Mouse (Mus musculus): ENCODE data around the gene Casp1. TPM values are rescaled to one million over a fixed set of nuclear protein-coding genes. Genes with fewer than 3 reads are reported as not detected.

Gene Casp1
- polyA plus RNA-seq, 1 experiment from 2014 or later = 0.51 TPM

GRCm38 (mm10) chr9:5308561-5308960 lies 10.2 kb downstream of the Casp1 start, which contains the start of gene Casp4:
Gene Casp4, plus strand, starts transcription at chr9:5308828.
- Histone ChIP-seq H3K4me3 (ENCODE audit: low read depth, low read length) (no peak within 1 kb of the TSS), H3K36me3 (ENCODE audit: control insufficient read depth, insufficient read depth, low read length) (no peaks in the 10 kb centered on the region), H3K27me3 (ENCODE audit: control insufficient read depth, insufficient read depth, low read depth, low read length) (no peaks in the 10 kb centered on the region), H3K4me1 (ENCODE audit: control insufficient read depth, insufficient read depth, low read length) (no peaks in the 10 kb centered on the region), H3K9me3 (replicated peaks; ENCODE audit: control insufficient read depth, low read length, poor library complexity, severe bottlenecking) (no peaks in the 10 kb centered on the region), H3K27ac (ENCODE audit: low read length) (no peak within 1 kb of the TSS), H3K4me2 (ENCODE audit: low read length) (no peak within 1 kb of the TSS), H3K9ac (ENCODE audit: low read depth, low read length) (no peak within 1 kb of the TSS)
- 78% methylated on average over 5 of the region's 5 CpGs for WGBS
- no peak for ATAC-seq

GRCm38 (mm10) chr9:5310112-5310511 lies 11.8 kb downstream of the Casp1 start:
- no peak for ATAC-seq
- H3K9me3 ChIP-seq (replicated peaks; ENCODE audit: control insufficient read depth, low read length, poor library complexity, severe bottlenecking) = no peaks in the 10 kb centered on the region
- H3K4me3 ChIP-seq (ENCODE audit: low read depth, low read length) = no peak overlapping the region
- no peaks in the 10 kb centered on the region for H3K4me1 ChIP-seq (ENCODE audit: control insufficient read depth, insufficient read depth, low read length)
- H3K27me3 ChIP-seq (ENCODE audit: control insufficient read depth, insufficient read depth, low read depth, low read length) = no peaks in the 10 kb centered on the region
- H3K9ac ChIP-seq (ENCODE audit: low read depth, low read length) = no peak overlapping the region
- H3K36me3 ChIP-seq (ENCODE audit: control insufficient read depth, insufficient read depth, low read length) = no peaks in the 10 kb centered on the region
- no peak overlapping the region for H3K4me2 ChIP-seq (ENCODE audit: low read length)
- no peak overlapping the region for H3K27ac ChIP-seq (ENCODE audit: low read length)

DNA sequence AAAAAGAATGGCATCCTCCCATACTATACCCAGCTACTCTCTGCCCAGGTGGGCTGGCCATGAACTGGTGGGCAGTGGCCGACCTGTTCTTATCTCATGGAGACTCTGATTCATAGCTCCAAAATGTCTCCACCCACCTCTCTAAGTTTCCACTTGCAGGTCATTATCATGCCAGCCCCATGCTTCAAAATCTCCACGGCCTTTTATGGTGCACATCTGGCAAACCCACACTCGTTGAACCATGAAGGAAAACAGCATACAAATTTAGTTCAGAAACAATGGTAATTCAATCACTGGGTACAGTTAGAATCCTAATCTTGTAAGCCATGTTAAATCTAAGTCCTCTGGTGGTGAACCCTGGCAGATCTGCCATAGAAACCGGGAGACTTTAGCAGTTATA lies 13.1 kb downstream of the Casp1 start:
- no peaks in the 10 kb centered on the region for H3K4me1 ChIP-seq (ENCODE audit: control insufficient read depth, insufficient read depth, low read length)
- no peak for ATAC-seq
- H3K4me3 ChIP-seq (ENCODE audit: low read depth, low read length) = no peak overlapping the region

DNA sequence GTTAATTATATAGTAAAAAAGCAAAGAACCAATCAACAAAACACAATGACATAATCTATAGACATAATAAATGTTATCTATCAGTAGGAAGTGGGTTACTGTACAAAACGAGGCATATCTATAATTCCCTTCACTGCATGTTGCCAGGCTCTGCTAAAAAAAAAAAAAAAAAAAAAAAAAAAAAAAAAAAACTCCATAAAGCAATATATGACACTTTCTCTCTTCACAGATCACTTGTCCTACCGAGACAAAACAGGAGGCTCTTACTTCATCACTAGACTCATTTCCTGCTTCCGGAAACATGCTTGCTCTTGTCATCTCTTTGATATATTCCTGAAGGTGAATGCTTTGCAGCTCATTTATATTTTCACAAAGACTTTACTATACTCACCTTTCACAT lies 29.9 kb downstream of the Casp1 start:
- Histone ChIP-seq H3K4me1 (ENCODE audit: control insufficient read depth, insufficient read depth, low read length) (no peaks in the 10 kb centered on the region), H3K4me3 (ENCODE audit: low read depth, low read length) (no peak overlapping the region), H3K4me2 (ENCODE audit: low read length) (no peak overlapping the region), H3K27me3 (ENCODE audit: control insufficient read depth, insufficient read depth, low read depth, low read length) (no peaks in the 10 kb centered on the region), H3K9me3 (replicated peaks; ENCODE audit: control insufficient read depth, low read length, poor library complexity, severe bottlenecking) (no peaks in the 10 kb centered on the region), H3K36me3 (ENCODE audit: control insufficient read depth, insufficient read depth, low read length) (no peaks in the 10 kb centered on the region), H3K9ac (ENCODE audit: low read depth, low read length) (no peak overlapping the region), H3K27ac (ENCODE audit: low read length) (no peak overlapping the region)
- ATAC-seq = no peak
- WGBS = 82% methylated on average over 3 of the region's 3 CpGs

More for the DNA sequence above, 13.1 kb downstream of the Casp1 start:
- H3K27me3 ChIP-seq (ENCODE audit: control insufficient read depth, insufficient read depth, low read depth, low read length) = no peaks in the 10 kb centered on the region
- H3K4me2 ChIP-seq (ENCODE audit: low read length) = no peak overlapping the region
- H3K9me3 ChIP-seq (replicated peaks; ENCODE audit: control insufficient read depth, low read length, poor library complexity, severe bottlenecking) = no peaks in the 10 kb centered on the region
- no peaks in the 10 kb centered on the region for H3K36me3 ChIP-seq (ENCODE audit: control insufficient read depth, insufficient read depth, low read length)
- 71% methylated on average over 4 of the region's 4 CpGs for WGBS
- no peak overlapping the region for H3K27ac ChIP-seq (ENCODE audit: low read length)
- no peak overlapping the region for H3K9ac ChIP-seq (ENCODE audit: low read depth, low read length)

GRCm38 (mm10) chr9:5332441-5332840 lies 34.1 kb downstream of the Casp1 start:
- H3K4me1 ChIP-seq (ENCODE audit: control insufficient read depth, insufficient read depth, low read length) = no peaks in the 10 kb centered on the region
- H3K36me3 ChIP-seq (ENCODE audit: control insufficient read depth, insufficient read depth, low read length) = no peaks in the 10 kb centered on the region
- no peak overlapping the region for H3K4me2 ChIP-seq (ENCODE audit: low read length)
- no peaks in the 10 kb centered on the region for H3K9me3 ChIP-seq (replicated peaks; ENCODE audit: control insufficient read depth, low read length, poor library complexity, severe bottlenecking)
- no peak overlapping the region for H3K9ac ChIP-seq (ENCODE audit: low read depth, low read length)
- no peaks in the 10 kb centered on the region for H3K27me3 ChIP-seq (ENCODE audit: control insufficient read depth, insufficient read depth, low read depth, low read length)
- ATAC-seq = no peak
- H3K4me3 ChIP-seq (ENCODE audit: low read depth, low read length) = no peak overlapping the region
- H3K27ac ChIP-seq (ENCODE audit: low read length) = no peak overlapping the region

GRCm38 (mm10) chr9:5333422-5333821 lies 35.1 kb downstream of the Casp1 start:
- no peak overlapping the region for H3K27ac ChIP-seq (ENCODE audit: low read length)
- H3K4me2 ChIP-seq (ENCODE audit: low read length) = no peak overlapping the region
- no peak overlapping the region for H3K4me3 ChIP-seq (ENCODE audit: low read depth, low read length)
- 100% methylated on average over 1 of the region's 1 CpGs for WGBS
- ATAC-seq = no peak
- no peaks in the 10 kb centered on the region for H3K36me3 ChIP-seq (ENCODE audit: control insufficient read depth, insufficient read depth, low read length)
- no peak overlapping the region for H3K9ac ChIP-seq (ENCODE audit: low read depth, low read length)
- H3K9me3 ChIP-seq (replicated peaks; ENCODE audit: control insufficient read depth, low read length, poor library complexity, severe bottlenecking) = no peaks in the 10 kb centered on the region
- no peaks in the 10 kb centered on the region for H3K4me1 ChIP-seq (ENCODE audit: control insufficient read depth, insufficient read depth, low read length)
- H3K27me3 ChIP-seq (ENCODE audit: control insufficient read depth, insufficient read depth, low read depth, low read length) = no peaks in the 10 kb centered on the region

GRCm38 (mm10) chr9:5343092-5343491 lies 44.8 kb downstream of the Casp1 start:
- Histone ChIP-seq H3K4me3 (ENCODE audit: low read depth, low read length) (no peak overlapping the region), H3K4me1 (ENCODE audit: control insufficient read depth, insufficient read depth, low read length) (no peaks in the 10 kb centered on the region), H3K27ac (ENCODE audit: low read length) (no peak overlapping the region), H3K27me3 (ENCODE audit: control insufficient read depth, insufficient read depth, low read depth, low read length) (no peaks in the 10 kb centered on the region), H3K4me2 (ENCODE audit: low read length) (no peak overlapping the region), H3K9me3 (replicated peaks; ENCODE audit: control insufficient read depth, low read length, poor library complexity, severe bottlenecking) (no peaks in the 10 kb centered on the region), H3K36me3 (ENCODE audit: control insufficient read depth, insufficient read depth, low read length) (no peaks in the 10 kb centered on the region), H3K9ac (ENCODE audit: low read depth, low read length) (no peak overlapping the region)
- 84% methylated on average over 1 of the region's 1 CpGs for WGBS
- no peak for ATAC-seq

GRCm38 (mm10) chr9:5344090-5344489 lies 45.8 kb downstream of the Casp1 start:
- no peaks in the 10 kb centered on the region for H3K36me3 ChIP-seq (ENCODE audit: control insufficient read depth, insufficient read depth, low read length)
- ATAC-seq = no peak
- no peaks in the 10 kb centered on the region for H3K27me3 ChIP-seq (ENCODE audit: control insufficient read depth, insufficient read depth, low read depth, low read length)
- no peak overlapping the region for H3K27ac ChIP-seq (ENCODE audit: low read length)
- no peaks in the 10 kb centered on the region for H3K4me1 ChIP-seq (ENCODE audit: control insufficient read depth, insufficient read depth, low read length)
- no peak overlapping the region for H3K4me2 ChIP-seq (ENCODE audit: low read length)
- H3K4me3 ChIP-seq (ENCODE audit: low read depth, low read length) = no peak overlapping the region
- WGBS = 93% methylated on average over 4 of the region's 4 CpGs
- no peak overlapping the region for H3K9ac ChIP-seq (ENCODE audit: low read depth, low read length)
- no peaks in the 10 kb centered on the region for H3K9me3 ChIP-seq (replicated peaks; ENCODE audit: control insufficient read depth, low read length, poor library complexity, severe bottlenecking)

GRCm38 (mm10) chr9:5345291-5345898 lies 47.1 kb downstream of the Casp1 start, which contains the start of gene Casp12:
Gene Casp12, plus strand, starts transcription at chr9:5345430.
- Histone ChIP-seq H3K9ac (ENCODE audit: low read depth, low read length) (no peak within 1 kb of the TSS), H3K36me3 (ENCODE audit: control insufficient read depth, insufficient read depth, low read length) (no peaks in the 10 kb centered on the region), H3K4me2 (ENCODE audit: low read length) (no peak within 1 kb of the TSS), H3K27me3 (ENCODE audit: control insufficient read depth, insufficient read depth, low read depth, low read length) (no peaks in the 10 kb centered on the region), H3K9me3 (replicated peaks; ENCODE audit: control insufficient read depth, low read length, poor library complexity, severe bottlenecking) (no peaks in the 10 kb centered on the region), H3K27ac (ENCODE audit: low read length) (no peak within 1 kb of the TSS), H3K4me3 (ENCODE audit: low read depth, low read length) (no peak within 1 kb of the TSS), H3K4me1 (ENCODE audit: control insufficient read depth, insufficient read depth, low read length) (no peaks in the 10 kb centered on the region)
- 81% methylated on average over 4 of the region's 4 CpGs for WGBS
- ATAC-seq = no peak
